Mouse (Mus musculus) heart, postnatal 0 days (tissue): ENCODE data around the gene Snx32. TPM values are rescaled to one million over a fixed set of nuclear protein-coding genes. Genes with fewer than 3 reads are reported as not detected.
A peak's percentile ranks its signal among the peaks of the same experiment; 100 is the strongest.

ENCODE experiments used
- ATAC-seq: fragments of 200-750 bp; cut with Nextera tagmentation; 2 replicates; pipeline ENCODE4 v1.8.0; 2017; ENCODE audit warnings: low read depth, moderate number of reproducible peaks, moderate library complexity; ENCODE audit not compliant: insufficient read depth
- DNase-seq: peaks from one replicate; pipeline ENCODE4 v3.0.0-alpha.2; 2016; ENCODE audit warnings: low spot score
- H3K27ac ChIP-seq: fragments of 300-500 bp; sonication (generic); 2 replicates; pipeline ENCODE4 v1.5.1; 2014; ENCODE audit warnings: low read depth, mild to moderate bottlenecking
- H3K27me3 ChIP-seq: fragments of 300-500 bp; sonication (generic); 2 replicates; pipeline ENCODE4 v1.6.1; 2014; ENCODE audit warnings: low read length, mixed read lengths; ENCODE audit not compliant: control insufficient read depth, insufficient read depth
- H3K36me3 ChIP-seq: fragments of 300-500 bp; sonication (generic); replicated peaks from 2 replicates; pipeline ENCODE4 v1.6.1; 2014; ENCODE audit warnings: low read length, mixed read lengths; ENCODE audit not compliant: control insufficient read depth, insufficient read depth
- H3K4me1 ChIP-seq: fragments of 300-500 bp; sonication (generic); 2 replicates; pipeline ENCODE4 v1.6.1; 2014; ENCODE audit warnings: antibody characterized with exemption; ENCODE audit not compliant: control insufficient read depth, insufficient read depth
- H3K4me2 ChIP-seq: fragments of 300-500 bp; sonication (generic); 2 replicates; pipeline ENCODE4 v1.6.1; 2014; ENCODE audit warnings: low read depth, mild to moderate bottlenecking, low read length, moderate library complexity
- H3K4me3 ChIP-seq: fragments of 300-500 bp; sonication (generic); 2 replicates; pipeline ENCODE4 v1.5.1; 2014; ENCODE audit warnings: low read depth, low read length
- H3K9ac ChIP-seq: fragments of 300-500 bp; sonication (generic); replicated peaks from 2 replicates; pipeline ENCODE4 v1.6.1; 2014; ENCODE audit warnings: low read depth, low read length, mixed read lengths
- H3K9me3 ChIP-seq: fragments of 300-500 bp; sonication (generic); replicated peaks from 2 replicates; pipeline ENCODE4 v1.6.1; 2016; ENCODE audit warnings: low read length; ENCODE audit not compliant: control insufficient read depth
- CTCF ChIP-seq: IDR thresholded peaks from 2 replicates; pipeline ENCODE4 v1.5.1; 2016; ENCODE audit warnings: antibody characterized with exemption, control low read depth, low read depth
- EP300 ChIP-seq: IDR thresholded peaks from 2 replicates; pipeline ENCODE4 v1.6.1; 2016; ENCODE audit warnings: antibody characterized with exemption, low read depth
- WGBS: fragments of 180-500 bp; shearing (Covaris S2); extraction: QIAGEN DNeasy Blood & Tissue Kit; methylation state at CpG from one replicate; pipeline ENCODE4 v1.1.7; 2014; 5-methylcytosine and 5-hydroxymethylcytosine counted together
- polyA plus RNA-seq: library from polyadenylated mRNA; unstranded; fragments of >200 nt; fragmentation: Nextera tagmentation; extraction: Ambion mirVana; gene quantifications from 2 replicates; pipeline ENCODE4 v1.2.1, GENCODE M21; 2015
- total RNA-seq: library from RNA; depleted of rRNA; stranded (reverse); fragments of >200 nt; gene quantifications from 2 replicates; pipeline ENCODE4 v1.2.3, GENCODE M21; 2014; ENCODE audit warnings: low replicate concordance

The Snx32 gene
- total and polyA plus RNA-seq, 2 experiments from 2014 or later, result 9.1 to 22.6 TPM

- Histone ChIP-seq H3K4me2 (no peak overlapping the region), H3K27me3 (no peaks in the 10 kb centered on the region), H3K4me1 (peaks cover 3% of the 10 kb centered on the region; the same call in 1 of the 2 replicates), H3K9ac (no peak overlapping the region), H3K4me3 (no peak overlapping the region), H3K36me3 (no peaks in the 10 kb centered on the region), H3K27ac (no peak overlapping the region), H3K9me3 (no peaks in the 10 kb centered on the region)
- WGBS, result 55% methylated on average over 8 of the region's 8 CpGs
- no peak for TF ChIP-seq EP300
- no peak for TF ChIP-seq CTCF
- no peak for ATAC-seq
- DNase-seq, result no peak
Measured at GRCm38 (mm10) chr19:5532520-5532919, 22.2 kb upstream of the Snx32 start.

GRCm38 (mm10) chr19:5530138-5530524, 19.8 kb upstream of the Snx32 start:
- H3K9me3 ChIP-seq, result no peaks in the 10 kb centered on the region
- peaks cover 3% of the 10 kb centered on the region; the same call in 1 of the 2 replicates for H3K4me1 ChIP-seq
- 0 out of 2 replicates have a peak overlapping the region, but pooled peaks have one; percentile 30 for H3K9ac ChIP-seq
- no peaks in the 10 kb centered on the region for H3K27me3 ChIP-seq
- ATAC-seq (no peak), DNase-seq (no peak)
- 69% methylated on average over 7 of the region's 7 CpGs for WGBS
- H3K36me3 ChIP-seq, result no peaks in the 10 kb centered on the region
- no peak for TF ChIP-seq CTCF
- TF ChIP-seq EP300, result no peak
- no peak overlapping the region for H3K27ac ChIP-seq
- no peak overlapping the region for H3K4me2 ChIP-seq
- no peak overlapping the region for H3K4me3 ChIP-seq

- no peaks in the 10 kb centered on the region for H3K27me3 ChIP-seq
- ATAC-seq, result peak; percentile 99
- H3K36me3 ChIP-seq, result no peaks in the 10 kb centered on the region
- H3K4me2 ChIP-seq, result peak overlapping the region; percentile 57
- H3K4me1 ChIP-seq, result peaks cover 3% of the 10 kb centered on the region; the same call in 1 of the 2 replicates
- H3K9ac ChIP-seq, result 0 out of 2 replicates have a peak overlapping the region, but pooled peaks have one; percentile 30
- H3K27ac ChIP-seq, result no peak overlapping the region
- TF ChIP-seq CTCF, result peak; percentile 99
- TF ChIP-seq EP300, result no peak
- no peaks in the 10 kb centered on the region for H3K9me3 ChIP-seq
- peak; percentile 84 for DNase-seq
- peak overlapping the region; percentile 31 for H3K4me3 ChIP-seq
- WGBS, result 17% methylated on average over 20 of the region's 20 CpGs
Measured at GRCm38 (mm10) chr19:5529325-5530137, 19.2 kb upstream of the Snx32 start.

GRCm38 (mm10) chr19:5525204-5525603, 14.9 kb upstream of the Snx32 start:
- WGBS, result 60% methylated on average over 5 of the region's 5 CpGs
- Histone ChIP-seq H3K36me3 (no peaks in the 10 kb centered on the region), H3K27me3 (no peaks in the 10 kb centered on the region), H3K4me1 (peaks cover 3% of the 10 kb centered on the region; the same call in 1 of the 2 replicates), H3K4me2 (no peak overlapping the region), H3K27ac (no peak overlapping the region), H3K4me3 (no peak overlapping the region), H3K9ac (no peak overlapping the region), H3K9me3 (no peaks in the 10 kb centered on the region)
- DNase-seq, result no peak
- TF ChIP-seq CTCF (no peak), EP300 (no peak)
- ATAC-seq, result no peak

GRCm38 (mm10) chr19:5518721-5519120, 8.4 kb upstream of the Snx32 start:
- TF ChIP-seq CTCF, result no peak
- no peak for TF ChIP-seq EP300
- WGBS, result 86% methylated on average over 3 of the region's 3 CpGs
- no peaks in the 10 kb centered on the region for H3K36me3 ChIP-seq
- H3K27me3 ChIP-seq, result no peaks in the 10 kb centered on the region
- H3K9ac ChIP-seq, result no peak overlapping the region
- no peaks in the 10 kb centered on the region for H3K4me1 ChIP-seq
- H3K4me3 ChIP-seq, result no peak overlapping the region
- H3K9me3 ChIP-seq, result no peaks in the 10 kb centered on the region
- no peak for ATAC-seq
- DNase-seq, result no peak
- no peak overlapping the region for H3K4me2 ChIP-seq
- H3K27ac ChIP-seq, result no peak overlapping the region
